Mouse (Mus musculus) liver (tissue): ENCODE data around the gene Colq.

Source experiments
- DNase-seq: peaks from one replicate; pipeline ENCODE4 v3.0.0-alpha.2; 2020; ENCODE audit warnings: mixed read lengths

Colq gene

GRCm38 (mm10) chr14:31525040-31525810 is 65.9 kb downstream of the Colq start:
- DNase-seq: no peak

- no peak for DNase-seq
Observed at GRCm38 (mm10) chr14:31521318-31521717, 69.8 kb downstream of the Colq start.

GRCm38 (mm10) chr14:31519165-31519564 is 72.0 kb downstream of the Colq start:
- DNase-seq: no peak

- DNase-seq: no peak
Observed at GRCm38 (mm10) chr14:31515895-31516294, 75.2 kb downstream of the Colq start.

DNA sequence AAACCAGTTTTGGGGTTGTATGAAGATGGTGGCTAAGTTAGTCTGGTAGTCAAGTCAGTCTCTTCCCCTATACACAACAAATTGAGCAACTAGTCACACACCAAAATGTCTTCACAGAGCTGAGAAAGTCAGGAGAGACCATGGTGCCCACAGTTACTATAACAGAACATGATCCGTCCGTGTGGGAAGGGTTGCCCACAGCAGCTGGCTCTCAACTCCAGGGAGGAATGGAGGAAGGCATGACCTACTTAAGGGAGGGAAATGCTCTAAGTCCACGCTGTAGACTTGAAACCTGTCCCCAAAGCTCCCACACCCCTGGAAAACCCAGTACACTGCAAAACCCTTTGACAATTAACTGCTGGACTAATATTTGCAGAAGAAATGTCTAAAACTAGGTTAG is 80.8 kb downstream of the Colq start:
- no peak for DNase-seq

- DNase-seq: no peak
Observed at GRCm38 (mm10) chr14:31509911-31510310, 81.2 kb downstream of the Colq start.

DNA sequence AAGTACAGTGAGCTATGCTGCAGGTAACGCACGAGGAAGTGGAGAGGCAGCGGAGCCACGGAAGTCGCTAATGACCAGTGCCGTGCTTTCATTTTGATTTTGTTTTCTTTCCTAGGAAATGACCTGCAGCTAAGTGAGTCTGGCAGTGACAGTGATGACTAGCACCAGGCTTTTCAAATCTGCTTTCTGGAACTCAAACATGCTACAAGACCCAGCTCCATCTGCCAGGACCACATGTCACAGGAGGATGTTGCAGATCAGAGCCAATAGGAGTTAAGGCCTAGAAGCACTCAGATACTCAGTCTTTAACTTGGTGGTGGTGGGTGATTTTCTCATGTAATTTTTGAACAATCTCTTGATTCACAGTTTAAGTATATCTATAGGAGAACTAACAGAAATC is 84.7 kb downstream of the Colq start:
- no peak for DNase-seq

DNA sequence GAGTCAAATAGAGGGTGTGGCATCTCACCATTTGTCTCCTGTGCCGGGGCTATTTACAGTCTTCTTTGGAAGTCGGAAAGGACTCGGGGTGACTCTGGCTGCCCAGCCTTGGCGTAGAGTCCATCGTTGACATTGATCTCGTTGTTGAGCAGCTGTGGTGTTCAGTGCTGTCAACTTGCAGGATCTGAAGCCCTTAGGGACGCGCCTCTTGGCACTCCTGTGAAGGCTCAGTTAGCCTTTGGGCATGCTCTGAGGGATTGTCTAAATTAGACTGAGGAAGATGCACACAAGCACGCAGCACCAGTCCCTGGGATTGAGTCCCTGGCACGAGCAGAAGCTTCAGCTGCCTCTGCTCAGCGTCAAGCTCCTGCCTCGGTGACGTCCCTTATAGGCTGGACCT is 87.7 kb downstream of the Colq start:
- DNase-seq: no peak

- DNase-seq: no peak
Observed at GRCm38 (mm10) chr14:31499526-31499925, 91.6 kb downstream of the Colq start.

DNA sequence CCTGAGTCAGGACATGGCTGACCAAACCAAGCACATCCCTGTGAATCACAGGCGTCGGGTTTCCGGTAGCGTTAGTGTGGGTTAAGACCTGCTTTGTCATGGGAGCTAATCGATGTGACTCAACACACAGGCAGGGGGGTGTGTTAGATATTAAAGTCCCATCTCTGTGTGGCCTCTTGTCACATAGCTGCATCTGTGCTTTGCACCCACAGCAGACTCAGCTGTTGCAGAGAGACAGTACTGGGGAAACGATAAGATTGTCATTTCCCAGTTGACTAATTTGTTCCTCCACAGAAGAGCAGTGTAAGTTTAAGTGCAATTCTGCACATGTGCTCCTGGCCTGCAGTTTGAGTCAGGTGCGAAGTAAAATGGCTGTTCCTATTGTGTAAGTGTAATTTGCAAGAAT is 94.9 kb downstream of the Colq start:
- DNase-seq: peak; percentile 83

- DNase-seq: no peak
Observed at GRCm38 (mm10) chr14:31495538-31495937, 95.6 kb downstream of the Colq start.

GRCm38 (mm10) chr14:31494975-31495455 is 96.1 kb downstream of the Colq start, which contains the start of gene Mettl6:
TSS of gene Mettl6 (minus strand) at chr14:31495040.
- peak; percentile 93 for DNase-seq

GRCm38 (mm10) chr14:31494349-31494974 is 96.7 kb downstream of the Colq start, which contains the start of gene Eaf1:
TSS of gene Eaf1 (plus strand) at chr14:31494399.
- DNase-seq: peak; percentile 64

DNA sequence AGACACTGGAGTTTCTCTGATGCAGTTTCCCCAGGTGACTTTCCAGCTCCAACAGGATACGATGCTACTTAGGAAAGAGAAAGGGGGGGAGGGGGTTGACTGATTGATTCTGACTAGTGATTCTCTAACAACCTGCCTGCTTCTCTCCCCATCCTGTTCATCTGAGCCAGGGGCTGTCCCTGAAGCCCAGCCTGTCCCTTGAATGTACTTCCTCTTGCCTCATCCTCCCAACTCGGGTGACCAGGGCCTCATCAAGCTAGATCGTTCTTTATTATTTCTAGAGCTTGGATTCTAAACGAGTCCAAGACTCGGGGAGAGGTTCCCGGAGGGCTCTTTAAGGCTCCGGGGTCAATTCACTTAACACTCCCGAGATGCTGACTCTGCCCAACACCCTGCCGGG is 97.2 kb downstream of the Colq start:
- no peak for DNase-seq

GRCm38 (mm10) chr14:31488055-31488454 is 103.1 kb downstream of the Colq start:
- DNase-seq: no peak

DNA sequence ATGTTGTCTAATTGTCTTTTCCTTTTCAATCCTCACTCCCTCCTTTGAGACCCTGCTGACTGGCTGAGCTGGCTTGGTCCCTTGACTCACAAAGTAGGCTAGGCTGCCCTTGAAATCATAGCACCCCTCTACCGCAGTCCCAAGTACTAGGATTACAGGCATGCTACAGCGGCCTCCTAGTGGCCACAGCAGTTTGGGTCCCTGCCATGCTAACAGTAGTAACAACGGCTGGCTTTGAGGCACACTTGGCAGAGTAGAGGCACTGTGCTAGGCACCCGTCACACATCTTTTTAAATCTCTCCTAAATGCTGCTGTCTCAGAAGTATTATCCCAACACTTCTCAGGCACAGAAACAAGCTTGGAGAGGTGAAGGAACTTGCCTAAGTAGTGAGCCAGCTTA is 104.7 kb downstream of the Colq start:
- no peak for DNase-seq

GRCm38 (mm10) chr14:31482417-31482816 is 108.7 kb downstream of the Colq start:
- DNase-seq: no peak

DNA sequence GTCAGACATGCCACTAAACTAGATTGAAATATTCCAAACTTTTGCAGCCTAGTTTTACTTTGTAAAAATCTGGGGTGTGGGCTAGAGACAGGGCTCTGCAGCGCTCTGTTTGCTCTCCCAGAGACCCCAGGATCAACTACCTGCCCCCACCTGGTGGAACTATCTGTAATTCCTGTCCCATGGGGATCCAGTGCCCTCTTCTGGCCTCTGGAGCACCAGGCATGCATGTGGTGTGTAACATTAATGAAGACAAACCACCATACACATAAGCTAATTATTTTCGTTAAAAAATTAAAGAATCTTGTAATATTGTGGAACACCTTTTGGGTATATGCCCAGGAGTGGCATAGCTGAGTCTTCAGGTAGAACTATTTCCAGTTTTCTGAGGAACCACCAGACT is 117.8 kb downstream of the Colq start:
- DNase-seq: no peak
